Mouse (Mus musculus) liver, embryonic 13.5 days (tissue): ENCODE results near the gene Prdx5. TPM values are rescaled to one million over a fixed set of nuclear protein-coding genes. Genes with fewer than 3 reads are reported as not detected.
A peak's percentile ranks its signal among the peaks of the same experiment; 100 is the strongest.

Experiments
- ATAC-seq: fragments of 200-750 bp; cut with Nextera tagmentation; 2 replicates; pipeline ENCODE4 v1.8.0; 2017; ENCODE audit warnings: low read depth, mild to moderate bottlenecking, moderate number of reproducible peaks, moderate library complexity
- DNase-seq: peaks from one replicate; pipeline ENCODE4 v3.0.0; 2022
- H3K27ac ChIP-seq: fragments of 300-500 bp; sonication (generic); 2 replicates; pipeline ENCODE4 v1.5.1; 2015; ENCODE audit warnings: moderate library complexity, mild to moderate bottlenecking, inconsistent platforms
- H3K27me3 ChIP-seq: fragments of 300-500 bp; sonication (generic); 2 replicates; pipeline ENCODE4 v1.6.1; 2015; ENCODE audit warnings: mild to moderate bottlenecking, inconsistent platforms
- H3K36me3 ChIP-seq: fragments of 300-500 bp; sonication (generic); 2 replicates; pipeline ENCODE4 v1.6.1; 2015; ENCODE audit warnings: mild to moderate bottlenecking, inconsistent platforms
- H3K4me1 ChIP-seq: fragments of 300-500 bp; sonication (generic); replicated peaks from 2 replicates; pipeline ENCODE4 v1.6.1; 2015; ENCODE audit warnings: inconsistent platforms
- H3K4me2 ChIP-seq: fragments of 300-500 bp; sonication (generic); 2 replicates; pipeline ENCODE4 v1.6.1; 2015; ENCODE audit warnings: inconsistent platforms, mild to moderate bottlenecking, moderate library complexity
- H3K4me3 ChIP-seq: fragments of 300-500 bp; sonication (generic); replicated peaks from 2 replicates; pipeline ENCODE4 v1.5.1; 2015; ENCODE audit warnings: mild to moderate bottlenecking, inconsistent platforms
- H3K9ac ChIP-seq: fragments of 300-500 bp; sonication (generic); 2 replicates; pipeline ENCODE4 v1.6.1; 2015; ENCODE audit warnings: mild to moderate bottlenecking, inconsistent platforms
- H3K9me3 ChIP-seq: fragments of 300-500 bp; sonication (generic); replicated peaks from 2 replicates; pipeline ENCODE4 v1.6.1; 2016; ENCODE audit warnings: inconsistent platforms
- WGBS: fragments of 180-500 bp; shearing (Covaris S2); methylation state at CpG from one replicate; pipeline ENCODE4 v1.1.7; 2015; ENCODE audit not compliant: insufficient replicate concordance; 5-methylcytosine and 5-hydroxymethylcytosine counted together
- microRNA-seq: library from miRNA; unstranded; fragments of <30 nt; microRNA quantifications from one replicate; pipeline ENCODE4, GENCODE M21; 2016
- polyA plus RNA-seq: library from polyadenylated mRNA; unstranded; fragments of >200 nt; fragmentation: Nextera tagmentation; extraction: Ambion mirVana; gene quantifications from 2 replicates; pipeline ENCODE4 v1.2.1, GENCODE M21; 2015

The Prdx5 gene
- polyA plus RNA-seq, 1 experiment from 2014 or later, result 97.7 TPM

DNA sequence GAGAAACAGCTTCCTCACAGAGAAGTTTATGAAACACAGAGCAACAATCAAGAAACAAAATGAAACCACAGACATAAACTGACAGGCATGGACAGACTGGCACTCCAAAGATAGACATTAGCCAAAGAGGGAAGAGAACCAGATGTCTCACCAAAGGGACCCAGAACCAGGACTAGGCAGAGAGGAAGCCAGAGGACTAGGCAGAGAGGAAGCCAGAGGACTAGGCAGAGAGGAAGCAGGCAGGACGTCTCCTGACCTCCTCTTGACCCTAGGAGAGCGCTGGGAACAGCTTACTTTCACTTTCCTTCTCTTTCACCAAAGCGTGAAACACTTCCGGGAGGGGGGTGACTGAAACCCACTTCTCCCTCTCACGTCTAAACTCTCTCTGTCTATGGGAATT is 40.6 kb downstream of the Prdx5 start:
- WGBS, result 2% methylated on average over 5 of the region's 5 CpGs
- peak overlapping the region; percentile 57 for H3K4me3 ChIP-seq
- peaks cover 32% of the 10 kb centered on the region for H3K4me1 ChIP-seq
- peak overlapping the region; percentile 70 for H3K9ac ChIP-seq
- H3K4me2 ChIP-seq, result peak overlapping the region; percentile 69
- H3K36me3 ChIP-seq, result no peaks in the 10 kb centered on the region
- H3K9me3 ChIP-seq, result no peaks in the 10 kb centered on the region
- DNase-seq (peak; percentile 48), ATAC-seq (peak; percentile 75)
- peak overlapping the region; percentile 53; the same call in 1 of the 2 replicates for H3K27ac ChIP-seq
- no peaks in the 10 kb centered on the region for H3K27me3 ChIP-seq

DNA sequence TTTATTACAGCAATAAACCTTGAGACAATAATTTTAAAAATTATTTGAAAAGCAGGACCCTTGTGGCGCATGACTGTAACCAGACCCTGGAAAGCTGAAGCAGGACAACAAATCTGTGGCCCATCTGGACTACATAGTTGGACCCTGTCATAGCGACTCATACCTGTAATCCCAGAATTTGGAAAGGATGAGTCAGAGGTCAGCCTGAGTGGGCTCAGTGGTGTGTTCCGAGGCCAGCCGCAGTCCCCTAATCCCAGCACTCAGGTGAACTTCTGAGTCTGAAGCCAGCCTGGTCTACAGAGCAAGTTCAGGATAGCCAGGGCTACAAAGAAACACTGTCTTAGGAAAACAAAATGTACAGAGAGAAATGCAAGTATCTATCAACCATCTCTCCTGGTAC is 48.5 kb downstream of the Prdx5 start:
- ATAC-seq (no peak), DNase-seq (no peak)
- 85% methylated on average over 4 of the region's 4 CpGs for WGBS
- H3K4me2 ChIP-seq, result no peak overlapping the region
- no peak overlapping the region for H3K9ac ChIP-seq
- peaks cover 25% of the 10 kb centered on the region for H3K4me1 ChIP-seq
- H3K27me3 ChIP-seq, result no peaks in the 10 kb centered on the region
- no peaks in the 10 kb centered on the region for H3K9me3 ChIP-seq
- no peak overlapping the region for H3K4me3 ChIP-seq
- no peaks in the 10 kb centered on the region for H3K36me3 ChIP-seq
- H3K27ac ChIP-seq, result no peak overlapping the region

DNA sequence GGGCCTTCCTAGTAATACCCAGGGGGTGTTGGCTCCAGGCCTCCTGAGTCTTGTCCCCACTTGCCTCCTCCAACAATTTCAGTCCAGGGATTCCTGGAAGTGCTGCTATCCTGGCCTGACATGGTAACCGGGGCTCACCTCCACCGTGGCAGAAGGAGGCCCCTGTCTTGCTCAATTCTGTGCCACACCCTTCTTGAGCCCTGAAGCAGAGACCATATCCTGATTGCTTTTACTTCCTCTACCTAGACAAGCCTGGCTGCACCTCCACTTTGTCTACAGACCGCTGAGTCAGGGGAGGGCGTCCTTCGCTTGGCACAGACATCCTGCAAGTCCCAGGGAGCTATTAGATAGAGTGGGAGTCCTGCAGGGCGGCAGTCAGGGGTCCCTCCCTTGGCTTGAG is 49.2 kb downstream of the Prdx5 start:
- Histone ChIP-seq H3K27me3 (0 out of 2 replicates have a peak, but pooled peaks cover 4% of the 10 kb centered on the region), H3K4me2 (no peak overlapping the region), H3K4me1 (peaks cover 32% of the 10 kb centered on the region), H3K27ac (no peak overlapping the region), H3K36me3 (no peaks in the 10 kb centered on the region), H3K9ac (no peak overlapping the region), H3K4me3 (no peak overlapping the region), H3K9me3 (no peaks in the 10 kb centered on the region)
- ATAC-seq (no peak), DNase-seq (no peak)
- 46% methylated on average over 6 of the region's 6 CpGs for WGBS

DNA sequence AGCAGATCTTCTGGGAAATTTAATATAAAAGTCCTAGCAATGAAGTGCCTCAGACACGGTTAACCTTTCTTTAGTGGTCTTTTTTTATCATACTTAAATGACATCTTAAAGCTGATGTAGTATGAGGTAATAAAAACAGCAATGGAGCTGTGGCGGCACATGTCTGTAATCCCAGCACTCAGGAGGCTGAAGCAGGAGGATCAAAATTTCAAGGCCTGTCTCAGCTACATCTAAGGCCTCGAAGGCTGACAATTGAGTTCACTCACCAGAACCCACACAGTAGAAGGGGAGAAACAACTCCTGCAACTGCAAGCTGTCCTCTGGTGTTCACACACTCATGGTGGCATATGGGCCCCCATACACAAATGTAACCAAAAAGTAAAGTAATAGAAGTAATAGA is 49.9 kb downstream of the Prdx5 start:
- peaks cover 40% of the 10 kb centered on the region for H3K4me1 ChIP-seq
- no peaks in the 10 kb centered on the region for H3K36me3 ChIP-seq
- no peak overlapping the region for H3K4me3 ChIP-seq
- WGBS, result 68% methylated on average over 3 of the region's 3 CpGs
- no peak for DNase-seq
- no peak for ATAC-seq
- H3K27ac ChIP-seq, result no peak overlapping the region
- no peak overlapping the region for H3K4me2 ChIP-seq
- H3K9me3 ChIP-seq, result no peaks in the 10 kb centered on the region
- H3K9ac ChIP-seq, result no peak overlapping the region
- H3K27me3 ChIP-seq, result 0 out of 2 replicates have a peak, but pooled peaks cover 9% of the 10 kb centered on the region

DNA sequence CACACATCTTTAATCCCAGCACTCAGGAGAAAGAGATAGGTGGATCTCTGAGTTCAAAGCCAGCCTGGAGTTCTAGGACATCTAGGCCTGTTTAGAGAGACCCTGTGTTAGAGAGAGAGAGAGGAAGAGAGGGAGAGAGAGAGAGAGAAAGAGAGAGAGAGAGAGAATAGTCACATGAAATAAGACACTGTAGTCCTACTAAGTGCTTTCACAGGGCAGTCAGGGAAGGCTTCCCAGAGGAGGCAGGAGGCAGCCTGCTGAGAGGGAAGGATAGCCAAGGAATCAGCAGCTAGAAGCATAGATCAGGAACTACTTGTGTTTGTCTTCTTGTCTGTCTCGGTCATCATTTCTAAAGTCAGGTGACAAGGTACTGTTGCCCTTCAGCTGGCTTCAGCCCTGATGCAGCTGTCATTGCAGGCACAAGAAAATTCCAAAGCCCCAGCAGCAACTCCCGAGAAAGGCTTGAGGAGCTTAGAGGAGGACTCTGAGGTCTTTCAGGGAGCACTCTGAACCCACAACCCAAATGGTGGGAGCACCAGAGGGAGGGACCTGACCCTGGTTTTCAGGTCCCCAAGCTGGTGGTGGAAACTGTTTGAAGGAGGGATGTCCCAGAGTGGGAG is 50.8 kb downstream of the Prdx5 start:
- Histone ChIP-seq H3K27me3 (0 out of 2 replicates have a peak, but pooled peaks cover 9% of the 10 kb centered on the region), H3K4me2 (no peak overlapping the region), H3K9ac (no peak overlapping the region), H3K36me3 (no peaks in the 10 kb centered on the region), H3K27ac (no peak overlapping the region), H3K9me3 (no peaks in the 10 kb centered on the region), H3K4me3 (no peak overlapping the region), H3K4me1 (peaks cover 41% of the 10 kb centered on the region)
- 63% methylated on average over 2 of the region's 2 CpGs for WGBS
- no peak for DNase-seq
- ATAC-seq, result no peak

DNA sequence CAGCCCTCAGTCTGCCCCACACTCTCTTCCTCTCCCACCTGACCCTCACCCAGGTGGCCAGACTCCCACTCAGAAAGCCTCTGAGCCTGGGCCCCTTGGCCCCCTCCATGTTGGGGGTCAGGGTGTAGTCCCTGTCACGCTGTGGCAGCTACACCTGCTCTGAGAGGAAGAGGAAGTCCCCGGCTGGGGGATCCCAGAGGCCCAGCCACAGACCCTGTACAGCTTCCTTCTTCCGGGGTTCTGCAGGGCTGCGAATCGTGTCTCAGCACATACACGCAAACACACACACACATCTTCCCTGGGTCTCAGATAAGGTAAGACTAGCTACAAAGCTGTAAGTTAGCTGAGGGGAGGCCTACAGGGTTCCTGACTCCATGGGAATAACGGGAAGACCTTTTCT is 51.9 kb downstream of the Prdx5 start, which contains the start of gene Ccdc88b:
Gene Ccdc88b, minus strand, starts transcription at position 181 of the 400 bp plus-strand sequence.
- Histone ChIP-seq H3K27ac (peak within 1 kb of the TSS; percentile 31; the same call in 1 of the 2 replicates), H3K9ac (peak within 1 kb of the TSS; percentile 36; the same call in 1 of the 2 replicates), H3K4me3 (peak within 1 kb of the TSS; percentile 30), H3K4me2 (peak within 1 kb of the TSS; percentile 25), H3K36me3 (no peaks in the 10 kb centered on the region), H3K4me1 (peaks cover 41% of the 10 kb centered on the region), H3K27me3 (0 out of 2 replicates have a peak, but pooled peaks cover 9% of the 10 kb centered on the region), H3K9me3 (no peaks in the 10 kb centered on the region)
- WGBS, result 13% methylated on average over 7 of the region's 7 CpGs
- no peak for DNase-seq
- ATAC-seq, result no peak

DNA sequence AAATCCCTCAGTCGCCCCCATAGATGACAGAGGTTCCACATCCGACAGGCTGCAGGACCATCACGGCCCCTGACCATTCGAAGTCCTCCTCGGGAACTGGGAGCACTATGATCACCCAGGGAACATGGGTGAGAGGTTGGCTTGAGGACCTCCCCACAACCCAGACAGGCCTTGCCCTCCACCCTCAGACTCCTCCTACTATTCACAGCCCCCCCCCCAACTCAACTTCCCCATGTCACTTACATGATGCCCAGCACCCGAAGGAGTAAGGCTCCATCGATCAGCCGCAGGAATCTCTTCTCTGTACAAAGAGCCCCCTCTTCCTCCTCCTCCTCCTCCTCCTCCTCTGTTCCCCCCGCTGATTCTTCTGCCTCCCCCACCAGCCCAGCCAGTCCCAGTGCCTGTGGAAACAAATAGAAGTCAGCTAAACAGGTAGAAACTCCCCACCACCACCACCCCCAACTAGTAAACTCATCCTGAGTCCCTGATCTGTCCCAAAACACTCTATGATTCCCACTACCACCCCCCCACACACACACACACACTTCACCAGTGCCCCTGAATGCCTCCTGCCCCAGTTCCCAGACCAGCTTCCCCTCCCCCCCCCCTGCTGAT is 52.4 kb downstream of the Prdx5 start:
- no peak overlapping the region for H3K27ac ChIP-seq
- H3K9ac ChIP-seq, result peak overlapping the region; percentile 36; the same call in 1 of the 2 replicates
- H3K4me3 ChIP-seq, result peak overlapping the region; percentile 30
- ATAC-seq (no peak), DNase-seq (no peak)
- 0 out of 2 replicates have a peak, but pooled peaks cover 9% of the 10 kb centered on the region for H3K27me3 ChIP-seq
- peak overlapping the region; percentile 25 for H3K4me2 ChIP-seq
- peaks cover 43% of the 10 kb centered on the region for H3K4me1 ChIP-seq
- H3K9me3 ChIP-seq, result no peaks in the 10 kb centered on the region
- 26% methylated on average over 9 of the region's 9 CpGs for WGBS
- H3K36me3 ChIP-seq, result no peaks in the 10 kb centered on the region

DNA sequence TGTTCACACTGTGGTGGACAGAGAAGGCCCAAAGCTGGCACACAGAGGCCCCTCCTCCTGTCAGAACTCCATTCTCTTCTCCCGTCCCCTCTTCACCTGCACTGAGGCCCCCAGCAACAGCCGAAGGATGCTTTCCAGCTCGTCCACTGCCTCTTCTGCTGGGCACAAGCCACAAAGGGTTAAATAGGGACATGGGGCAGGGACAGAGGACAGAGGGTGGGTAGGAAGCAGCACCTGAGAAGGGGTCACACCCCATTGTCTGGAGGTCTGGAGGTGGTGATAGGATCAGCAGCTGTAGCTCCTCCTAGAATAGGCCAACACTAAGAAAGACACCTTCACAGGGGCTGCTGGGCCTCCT is 52.9 kb downstream of the Prdx5 start:
- H3K36me3 ChIP-seq, result no peaks in the 10 kb centered on the region
- no peak overlapping the region for H3K9ac ChIP-seq
- H3K4me3 ChIP-seq, result no peak overlapping the region
- 0 out of 2 replicates have a peak, but pooled peaks cover 9% of the 10 kb centered on the region for H3K27me3 ChIP-seq
- no peak overlapping the region for H3K27ac ChIP-seq
- DNase-seq, result no peak
- peaks cover 46% of the 10 kb centered on the region for H3K4me1 ChIP-seq
- no peaks in the 10 kb centered on the region for H3K9me3 ChIP-seq
- ATAC-seq, result no peak
- H3K4me2 ChIP-seq, result peak overlapping the region; percentile 25
- 54% methylated on average over 3 of the region's 3 CpGs for WGBS

Small RNAs within 50 kb of the gene (microRNA-seq; reads per million reads assigned to microRNA genes)
- gene Mir6990, result not detected

Other genes starting within 250 kb of the Prdx5 start
- 6.1 and 6.8 TPM in 2 replicates for gene Rps6ka4, start 69.5 kb downstream of the Prdx5 start, polyA plus RNA-seq
- gene Ccdc88b, start 51.9 kb downstream of the Prdx5 start, polyA plus RNA-seq, result 1.9 and 3.1 TPM in 2 replicates
- gene Trmt112, start 408 bp downstream of the Prdx5 start, polyA plus RNA-seq, result 103 and 106 TPM in 2 replicates
- 4.4 and 4.8 TPM in 2 replicates for gene Esrra, start 11.7 kb upstream of the Prdx5 start, polyA plus RNA-seq
- 0.51 and 0.73 TPM in 2 replicates for gene Catsperz, start 15.3 kb upstream of the Prdx5 start, polyA plus RNA-seq
- 0.06 TPM in 1 of 2 replicates, not detected in the other for gene Kcnk4, start 24.4 kb upstream of the Prdx5 start, polyA plus RNA-seq
- gene Bad, start 31.8 kb upstream of the Prdx5 start, polyA plus RNA-seq, result 32.2 and 34.6 TPM in 2 replicates
- 6.4 and 7.3 TPM in 2 replicates for gene Gpr137, start 32.4 kb upstream of the Prdx5 start, polyA plus RNA-seq
- gene Ppp1r14b, start 64.9 kb upstream of the Prdx5 start, polyA plus RNA-seq, result 73.6 and 81.7 TPM in 2 replicates
- 5.6 and 6.3 TPM in 2 replicates for gene Plcb3, start 66.4 kb upstream of the Prdx5 start, polyA plus RNA-seq
- 88.0 and 91.6 TPM in 2 replicates for gene Fkbp2, start 70.4 kb upstream of the Prdx5 start, polyA plus RNA-seq
- gene Vegfb, start 77.5 kb upstream of the Prdx5 start, polyA plus RNA-seq, result 13.7 and 16.0 TPM in 2 replicates
- gene Dnajc4, start 82.5 kb upstream of the Prdx5 start, polyA plus RNA-seq, result 9.8 and 11.8 TPM in 2 replicates
- gene Nudt22, start 86.0 kb upstream of the Prdx5 start, polyA plus RNA-seq, result 10.7 and 11.1 TPM in 2 replicates
- gene Trpt1, start 86.0 kb upstream of the Prdx5 start, polyA plus RNA-seq, result 2.1 and 2.3 TPM in 2 replicates
- gene Fermt3, start 109.4 kb upstream of the Prdx5 start, polyA plus RNA-seq, result 106 and 107 TPM in 2 replicates
- 158 and 201 TPM in 2 replicates for gene Stip1, start 129.9 kb upstream of the Prdx5 start, polyA plus RNA-seq
- gene Macrod1, start 146.7 kb upstream of the Prdx5 start, polyA plus RNA-seq, result 3.0 and 3.8 TPM in 2 replicates
- gene Flrt1, start 195.6 kb upstream of the Prdx5 start, polyA plus RNA-seq, result 0.14 and 0.17 TPM in 2 replicates